Comparison of ENCODE assay signal across 9 mouse cellular contexts in the genomic region with DNA sequence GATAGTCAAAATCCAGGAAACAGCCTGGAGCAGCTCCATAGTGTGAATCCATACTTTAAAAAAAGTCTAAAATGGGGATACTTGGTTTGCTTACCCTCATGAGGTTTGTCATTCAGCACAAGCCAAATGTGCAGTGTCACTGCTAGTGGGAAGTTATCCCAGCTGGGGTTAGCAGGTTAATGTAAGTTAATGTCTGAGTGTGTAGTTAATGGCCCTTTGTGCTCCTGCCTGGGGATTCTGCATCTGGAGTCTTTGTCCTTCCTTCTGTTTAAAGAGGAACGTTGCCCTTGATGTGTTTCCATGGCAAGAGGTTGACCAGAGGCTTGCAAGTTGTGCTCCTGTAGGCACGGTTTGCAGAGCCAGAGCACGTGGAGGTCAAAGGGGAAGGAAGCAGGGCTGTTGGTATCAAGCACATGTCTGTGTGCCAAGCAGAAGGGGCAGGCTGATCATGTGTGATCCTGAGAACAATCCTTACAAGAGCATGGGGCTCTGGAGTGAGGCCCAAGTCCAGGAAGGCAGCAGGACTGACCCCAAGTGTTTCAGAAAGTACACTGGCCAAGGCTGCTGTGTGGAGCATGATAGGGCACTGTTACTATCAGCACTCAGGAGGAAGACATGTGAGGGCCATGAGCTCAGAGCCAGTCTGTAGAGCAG. TPM values are rescaled to one million over a fixed set of nuclear protein-coding genes. Genes with fewer than 3 reads are reported as not detected.
DNase-seq lines count a peak whose midpoint lies in the region; ATAC-seq and TF ChIP-seq lines count a peak whose summit lies in the region.
"Had no signal": no experiment of that assay in that cellular context is flagged by ENCODE, and none has a peak within 500 bp of the region (broad histone marks: within the 10 kb centered on the region; RNA-seq: fewer than 3 reads in every experiment).

No protein-coding gene starts in this region.

- H3K4me1 ChIP-seq in heart, embryonic 12.5 days (replicated peaks), result peaks cover 67% of the 10 kb centered on the region

- H3K27me3 ChIP-seq in heart, embryonic 12.5 days (replicated peaks), result no peaks in the 10 kb centered on the region
- H3K27me3 ChIP-seq: midbrain, embryonic 12.5 days had no signal

- no peak overlapping the region for H3K9ac ChIP-seq in heart, embryonic 12.5 days
- H3K9ac ChIP-seq: midbrain, embryonic 12.5 days had no signal

- TF ChIP-seq CTCF in left cerebral cortex, adult 2 months (IDR thresholded peaks at IDR 0.05), result no peak

- DNase-seq in heart, adult 11 months, result peak; percentile 97
- DNase-seq in heart, postnatal 25 days (ENCODE audit: low spot score), result no peak
- DNase-seq in kidney, postnatal 36 days, result peak; percentile 78 to 86
- no peak for DNase-seq in layer of hippocampus, postnatal 25 days (ENCODE audit: extremely low spot score in 1 of 2, low spot score in 1 of 2)
- DNase-seq in left cerebral cortex, adult 2 months (ENCODE audit: extremely low spot score in 1 of 2, low spot score in 2 of 2), result no peak

- H3K9me3 ChIP-seq in heart, embryonic 12.5 days (replicated peaks), result no peaks in the 10 kb centered on the region
- H3K9me3 ChIP-seq: midbrain, embryonic 12.5 days had no signal

- ATAC-seq in heart, embryonic 12.5 days (ENCODE audit: insufficient number of reproducible peaks, low FRiP score), result peak; percentile 61
- 0 out of 2 replicates have a peak, but pooled peaks have one; percentile 50 for ATAC-seq in megakaryocyte-erythroid progenitor cell, adult 5-6 weeks (replicated peaks; ENCODE audit: low FRiP score, low TSS enrichment, poor library complexity, severe bottlenecking)
- no peak for ATAC-seq in cerebellum, adult (ENCODE audit: insufficient number of reproducible peaks, low FRiP score, low TSS enrichment)

- WGBS in heart, embryonic 12.5 days, result 23% methylated on average over 3 of the region's 3 CpGs

- peak overlapping the region; percentile 41 for H3K27ac ChIP-seq in heart, embryonic 12.5 days (ENCODE audit: poor library complexity, severe bottlenecking)
- H3K27ac ChIP-seq in left cerebral cortex, adult 2 months, result no peak overlapping the region
- H3K27ac ChIP-seq: midbrain, embryonic 12.5 days had no signal

- H3K4me3 ChIP-seq in heart, embryonic 12.5 days, result no peak overlapping the region
- no peak overlapping the region for H3K4me3 ChIP-seq in left cerebral cortex, adult 2 months
- H3K4me3 ChIP-seq: midbrain, embryonic 12.5 days had no signal

- H3K4me2 ChIP-seq in heart, embryonic 12.5 days, result no peak overlapping the region
- H3K4me2 ChIP-seq: midbrain, embryonic 12.5 days had no signal

- no peaks in the 10 kb centered on the region for H3K36me3 ChIP-seq in heart, embryonic 12.5 days
- H3K36me3 ChIP-seq: midbrain, embryonic 12.5 days had no signal

- intact Hi-C loops in heart, postnatal 25 days (cut with DNase I), result no loop called here
- intact Hi-C loops in left cerebral cortex, adult 2 months (cut with DNase I), result no loop called here

RNA-seq across cellular contexts. Expression of gene Ppfibp1, which starts 24.7 kb away (rescaled TPM):
- 100 to 1,000 TPM in 1 of 2 experiments, 10 to 100 TPM in 1; 82.4 to 107 TPM for total RNA-seq in heart, postnatal 25 days (2021)
- 83.9 and 84.8 TPM in 2 replicates for polyA plus RNA-seq in heart, embryonic 12.5 days (2016; fragmentation: Nextera tagmentation; extraction: Ambion mirVana)
- 1.2 and 6.5 TPM in 2 replicates for total RNA-seq in megakaryocyte-erythroid progenitor cell, adult 5-6 weeks (2014; fragmentation: Nextera tagmentation)
- 6.1 and 11.4 TPM in 2 replicates for total RNA-seq in megakaryocyte-erythroid progenitor cell, adult 5-6 weeks (2017)
- total RNA-seq in layer of hippocampus, postnatal 25 days (2021), result 10 to 100 TPM; 40.9 to 41.7 TPM
- total RNA-seq in left cerebral cortex, adult 2 months (2021), result 10 to 100 TPM; 61.0 to 61.6 TPM

RNA-seq across cellular contexts. Expression of gene 1700034J05Rik, which starts 41.3 kb away (rescaled TPM):
- not detected for total RNA-seq in heart, postnatal 25 days (2021)
- polyA plus RNA-seq in heart, embryonic 12.5 days (2016; fragmentation: Nextera tagmentation; extraction: Ambion mirVana), result 0.17 and 0.23 TPM in 2 replicates
- total RNA-seq in megakaryocyte-erythroid progenitor cell, adult 5-6 weeks (2014; fragmentation: Nextera tagmentation), result not detected in 2 replicates
- total RNA-seq in megakaryocyte-erythroid progenitor cell, adult 5-6 weeks (2017), result not detected in 2 replicates
- total RNA-seq in layer of hippocampus, postnatal 25 days (2021), result not detected
- total RNA-seq in left cerebral cortex, adult 2 months (2021), result not detected

Comparison
In these comparisons a context has a peak if more than half of its experiments do, and no peak if none do; other contexts are left out.
1. DNase-seq: peak in heart, adult 11 months (single experiment) and kidney, postnatal 36 days (2 of 2); none in heart, postnatal 25 days (single experiment), layer of hippocampus, postnatal 25 days (0 of 2) and left cerebral cortex, adult 2 months (0 of 2).